Mouse (Mus musculus) liver, embryonic 14.5 days (tissue): ENCODE measurements at regions not wholly inside any gene's neighbourhood (a gene's known extent, or its start where the extent isn't known, plus 50 kb on each side); places are given as distances from the start of the nearest gene placed in this dataset.

Source experiments
- CTCF ChIP-seq: IDR thresholded peaks from 2 replicates; pipeline ENCODE4 v1.5.1; 2016; ENCODE audit warnings: antibody characterized with exemption, low read depth, control low read depth
- EP300 ChIP-seq: IDR thresholded peaks from 2 replicates; pipeline ENCODE4 v1.6.1; 2016; ENCODE audit warnings: antibody characterized with exemption, low read depth

- TF ChIP-seq CTCF, result no peak
- TF ChIP-seq EP300, result no peak
Measured at GRCm38 (mm10) chr1:61300491-61300890, 322.8 kb downstream of the Icos start.
